Mouse (Mus musculus) liver, embryonic 16.5 days (tissue): ENCODE measurements at regions not wholly inside any gene's neighbourhood (a gene's known extent, or its start where the extent isn't known, plus 50 kb on each side); places are given as distances from the start of the nearest gene placed in this dataset.

ENCODE experiments used
- ATAC-seq: fragments of 200-750 bp; cut with Nextera tagmentation; 2 replicates; pipeline ENCODE4 v1.8.0; 2017; ENCODE audit warnings: low read depth, mild to moderate bottlenecking, moderate number of reproducible peaks, moderate library complexity
- H3K27ac ChIP-seq: fragments of 300-500 bp; sonication (generic); 2 replicates; pipeline ENCODE4 v1.5.1; 2014; ENCODE audit warnings: mild to moderate bottlenecking, low read length
- H3K27me3 ChIP-seq: fragments of 300-500 bp; sonication (generic); 2 replicates; pipeline ENCODE4 v1.6.1; 2014; ENCODE audit warnings: low read depth, low read length, mixed read lengths; ENCODE audit not compliant: control insufficient read depth, insufficient read depth
- H3K36me3 ChIP-seq: fragments of 300-500 bp; sonication (generic); 2 replicates; pipeline ENCODE4 v1.6.1; 2014; ENCODE audit warnings: mild to moderate bottlenecking; ENCODE audit not compliant: control insufficient read depth, insufficient read depth
- H3K4me1 ChIP-seq: fragments of 300-500 bp; sonication (generic); 2 replicates; pipeline ENCODE4 v1.6.1; 2014; ENCODE audit warnings: low read depth, low read length, mixed read lengths; ENCODE audit not compliant: control insufficient read depth
- H3K4me2 ChIP-seq: fragments of 300-500 bp; sonication (generic); 2 replicates; pipeline ENCODE4 v1.6.1; 2014; ENCODE audit warnings: low read depth, low read length, mixed read lengths
- H3K4me3 ChIP-seq: fragments of 300-500 bp; sonication (generic); 2 replicates; pipeline ENCODE4 v1.5.1; 2014; ENCODE audit warnings: low read depth, mild to moderate bottlenecking, low read length
- H3K9ac ChIP-seq: fragments of 300-500 bp; sonication (generic); 2 replicates; pipeline ENCODE4 v1.6.1; 2014; ENCODE audit warnings: low read depth, low read length
- H3K9me3 ChIP-seq: fragments of 300-500 bp; sonication (generic); replicated peaks from 2 replicates; pipeline ENCODE4 v1.6.1; 2016; ENCODE audit warnings: low read length; ENCODE audit not compliant: control insufficient read depth
- WGBS: fragments of 180-500 bp; shearing (Covaris S2); extraction: QIAGEN DNeasy Blood & Tissue Kit; methylation state at CpG from one replicate; pipeline ENCODE4 v1.1.7; 2014; ENCODE audit not compliant: insufficient replicate concordance; 5-methylcytosine and 5-hydroxymethylcytosine counted together

- Histone ChIP-seq H3K36me3 (no peaks in the 10 kb centered on the region), H3K9ac (no peak overlapping the region), H3K27me3 (no peaks in the 10 kb centered on the region), H3K4me1 (no peaks in the 10 kb centered on the region; the same call in 1 of the 2 replicates), H3K4me2 (no peak overlapping the region), H3K27ac (no peak overlapping the region), H3K4me3 (no peak overlapping the region), H3K9me3 (no peaks in the 10 kb centered on the region)
- 34% methylated on average over 3 of the region's 3 CpGs for WGBS
- no peak for ATAC-seq
Measured at GRCm38 (mm10) chr5:75267766-75268165, 115.7 kb downstream of the Pdgfra start.

GRCm38 (mm10) chr5:75278041-75278440 lies 125.9 kb downstream of the Pdgfra start:
- no peak for ATAC-seq
- no peaks in the 10 kb centered on the region for H3K9me3 ChIP-seq
- H3K4me3 ChIP-seq: no peak overlapping the region
- H3K27ac ChIP-seq: no peak overlapping the region
- H3K4me2 ChIP-seq: no peak overlapping the region
- 75% methylated on average over 3 of the region's 3 CpGs for WGBS
- H3K4me1 ChIP-seq: peaks cover 10% of the 10 kb centered on the region
- no peak overlapping the region for H3K9ac ChIP-seq
- no peaks in the 10 kb centered on the region for H3K36me3 ChIP-seq
- H3K27me3 ChIP-seq: no peaks in the 10 kb centered on the region

GRCm38 (mm10) chr5:75279561-75280171 lies 127.6 kb downstream of the Pdgfra start:
- WGBS: 48% methylated on average over 1 of the region's 1 CpGs
- Histone ChIP-seq H3K4me1 (peaks cover 10% of the 10 kb centered on the region), H3K36me3 (no peaks in the 10 kb centered on the region), H3K27me3 (no peaks in the 10 kb centered on the region), H3K27ac (no peak overlapping the region), H3K4me2 (no peak overlapping the region), H3K9me3 (no peaks in the 10 kb centered on the region), H3K9ac (no peak overlapping the region), H3K4me3 (no peak overlapping the region)
- ATAC-seq: no peak

GRCm38 (mm10) chr5:75280698-75281097 lies 128.6 kb downstream of the Pdgfra start:
- Histone ChIP-seq H3K27ac (no peak overlapping the region), H3K9ac (no peak overlapping the region), H3K4me3 (no peak overlapping the region), H3K4me2 (no peak overlapping the region), H3K36me3 (no peaks in the 10 kb centered on the region), H3K27me3 (no peaks in the 10 kb centered on the region), H3K9me3 (no peaks in the 10 kb centered on the region), H3K4me1 (peaks cover 10% of the 10 kb centered on the region)
- peak; percentile 39 for ATAC-seq
- WGBS: 11% methylated on average over 3 of the region's 3 CpGs

- H3K4me1 ChIP-seq: peaks cover 10% of the 10 kb centered on the region
- H3K4me2 ChIP-seq: no peak overlapping the region
Measured at GRCm38 (mm10) chr5:75281510-75281909, 129.4 kb downstream of the Pdgfra start.

GRCm38 (mm10) chr5:75282617-75283016 lies 130.5 kb downstream of the Pdgfra start:
- Histone ChIP-seq H3K36me3 (no peaks in the 10 kb centered on the region), H3K27ac (no peak overlapping the region), H3K4me3 (no peak overlapping the region), H3K9ac (no peak overlapping the region), H3K4me2 (no peak overlapping the region), H3K4me1 (peaks cover 10% of the 10 kb centered on the region), H3K9me3 (no peaks in the 10 kb centered on the region), H3K27me3 (no peaks in the 10 kb centered on the region)
- peak; percentile 17; the same call in 1 of the 2 replicates for ATAC-seq
- WGBS: 38% methylated on average over 4 of the region's 4 CpGs

More at GRCm38 (mm10) chr5:75281510-75281909, 129.4 kb downstream of the Pdgfra start:
- Histone ChIP-seq H3K4me3 (no peak overlapping the region), H3K27ac (0 out of 2 replicates have a peak overlapping the region, but pooled peaks have one; percentile 1), H3K9me3 (no peaks in the 10 kb centered on the region), H3K27me3 (no peaks in the 10 kb centered on the region), H3K9ac (no peak overlapping the region), H3K36me3 (no peaks in the 10 kb centered on the region)
- ATAC-seq: peak; percentile 51; the same call in 1 of the 2 replicates
- WGBS: 27% methylated on average over 7 of the region's 7 CpGs

GRCm38 (mm10) chr5:75283841-75284240 lies 131.7 kb downstream of the Pdgfra start:
- no peak overlapping the region for H3K27ac ChIP-seq
- H3K27me3 ChIP-seq: no peaks in the 10 kb centered on the region
- H3K4me3 ChIP-seq: no peak overlapping the region
- H3K4me2 ChIP-seq: no peak overlapping the region
- H3K36me3 ChIP-seq: no peaks in the 10 kb centered on the region
- no peaks in the 10 kb centered on the region for H3K9me3 ChIP-seq
- ATAC-seq: no peak
- WGBS: 67% methylated on average over 5 of the region's 5 CpGs
- peaks cover 10% of the 10 kb centered on the region for H3K4me1 ChIP-seq
- no peak overlapping the region for H3K9ac ChIP-seq

GRCm38 (mm10) chr5:75285950-75286349 lies 133.9 kb downstream of the Pdgfra start:
- H3K4me2 ChIP-seq: 0 out of 2 replicates have a peak overlapping the region, but pooled peaks have one; percentile 7

GRCm38 (mm10) chr5:75295676-75296075 lies 143.6 kb downstream of the Pdgfra start:
- H3K27ac ChIP-seq: no peak overlapping the region
- H3K9ac ChIP-seq: no peak overlapping the region
- WGBS: 77% methylated on average over 2 of the region's 2 CpGs
- H3K9me3 ChIP-seq: no peaks in the 10 kb centered on the region
- H3K4me2 ChIP-seq: no peak overlapping the region
- no peak for ATAC-seq
- no peak overlapping the region for H3K4me3 ChIP-seq
- H3K4me1 ChIP-seq: no peaks in the 10 kb centered on the region
- H3K36me3 ChIP-seq: no peaks in the 10 kb centered on the region
- no peaks in the 10 kb centered on the region for H3K27me3 ChIP-seq

More at GRCm38 (mm10) chr5:75285950-75286349, 133.9 kb downstream of the Pdgfra start:
- 12% methylated on average over 10 of the region's 10 CpGs for whole genome bisulfite sequencing
- no peak overlapping the region for H3K9ac ChIP-seq
- ATAC-seq: peak; percentile 49
- H3K4me1 ChIP-seq: peaks cover 8% of the 10 kb centered on the region
- H3K27ac ChIP-seq: no peak overlapping the region
- H3K9me3 ChIP-seq: no peaks in the 10 kb centered on the region
- no peaks in the 10 kb centered on the region for H3K27me3 ChIP-seq
- no peak overlapping the region for H3K4me3 ChIP-seq
- no peaks in the 10 kb centered on the region for H3K36me3 ChIP-seq
